Mouse (Mus musculus): ENCODE measurements around the gene Ccdc146.

GRCm38 (mm10) chr5:21394562-21394961 lies 29.9 kb downstream of the Ccdc146 start:
- TF ChIP-seq POLR2A (IDR thresholded peaks at IDR 0.05; ENCODE audit: borderline replicate concordance, control insufficient read depth, low read depth, low read length): no peak
- no peak for TF ChIP-seq CTCF (IDR thresholded peaks at IDR 0.05; ENCODE audit: control insufficient read depth, insufficient read depth, low read length)

Data from bone marrow, adult 2 months (tissue).